Mouse (Mus musculus) stomach, postnatal 0 days (tissue): ENCODE data around the gene Nup214. TPM values are rescaled to one million over a fixed set of nuclear protein-coding genes. Genes with fewer than 3 reads are reported as not detected.

Experiments
- ATAC-seq: fragments of 200-750 bp; cut with Nextera tagmentation; 2 replicates; pipeline ENCODE4 v1.8.0; 2017; ENCODE audit not compliant: low FRiP score, low TSS enrichment
- DNase-seq: peaks from one replicate; pipeline ENCODE4 v3.0.0-alpha.2; 2016; ENCODE audit warnings: low spot score
- H3K27ac ChIP-seq: fragments of 300-500 bp; sonication (generic); replicated peaks from 2 replicates; pipeline ENCODE4 v1.5.1; 2014; ENCODE audit warnings: mild to moderate bottlenecking, control low read depth
- H3K27me3 ChIP-seq: fragments of 300-500 bp; sonication (generic); 2 replicates; pipeline ENCODE4 v1.6.1; 2014; ENCODE audit warnings: low read length; ENCODE audit not compliant: control insufficient read depth, insufficient read depth
- H3K36me3 ChIP-seq: fragments of 300-500 bp; sonication (generic); 2 replicates; pipeline ENCODE4 v1.6.1; 2014; ENCODE audit warnings: low read length, mixed read lengths; ENCODE audit not compliant: control insufficient read depth, insufficient read depth
- H3K4me1 ChIP-seq: fragments of 300-500 bp; sonication (generic); replicated peaks from 2 replicates; pipeline ENCODE4 v1.6.1; 2014; ENCODE audit warnings: antibody characterized with exemption; ENCODE audit not compliant: control insufficient read depth, insufficient read depth
- H3K4me2 ChIP-seq: fragments of 300-500 bp; sonication (generic); replicated peaks from 2 replicates; pipeline ENCODE4 v1.6.1; 2014; ENCODE audit warnings: low read depth, mild to moderate bottlenecking, control low read depth, moderate library complexity
- H3K4me3 ChIP-seq: fragments of 300-500 bp; sonication (generic); 2 replicates; pipeline ENCODE4 v1.5.1; 2014; ENCODE audit warnings: low read depth, low read length, control low read depth
- H3K9ac ChIP-seq: fragments of 300-500 bp; sonication (generic); 2 replicates; pipeline ENCODE4 v1.6.1; 2014; ENCODE audit warnings: mild to moderate bottlenecking, low read length, control low read depth, mixed read lengths
- H3K9me3 ChIP-seq: fragments of 300-500 bp; sonication (generic); 2 replicates; pipeline ENCODE4 v1.6.1; 2016; ENCODE audit warnings: low read length; ENCODE audit not compliant: control insufficient read depth
- CTCF ChIP-seq: IDR thresholded peaks from 2 replicates; pipeline ENCODE4 v1.5.1; 2016; ENCODE audit warnings: antibody characterized with exemption, low read depth, mild to moderate bottlenecking, moderate library complexity
- EP300 ChIP-seq: optimal IDR thresholded peaks from 2 replicates; pipeline ENCODE3; 2016; ENCODE audit warnings: antibody characterized with exemption
- WGBS: fragments of 180-500 bp; shearing (Covaris S2); extraction: QIAGEN DNeasy Blood & Tissue Kit; methylation state at CpG from one replicate; pipeline ENCODE4 v1.1.7; 2014; 5-methylcytosine and 5-hydroxymethylcytosine counted together
- polyA plus RNA-seq: library from polyadenylated mRNA; unstranded; fragments of >200 nt; fragmentation: Nextera tagmentation; extraction: Ambion mirVana; gene quantifications from 2 replicates; pipeline ENCODE4 v1.2.1, GENCODE M21; 2015

Nup214 gene
- polyA plus RNA-seq, 1 experiment from 2014 or later, result 33.6 TPM

DNA sequence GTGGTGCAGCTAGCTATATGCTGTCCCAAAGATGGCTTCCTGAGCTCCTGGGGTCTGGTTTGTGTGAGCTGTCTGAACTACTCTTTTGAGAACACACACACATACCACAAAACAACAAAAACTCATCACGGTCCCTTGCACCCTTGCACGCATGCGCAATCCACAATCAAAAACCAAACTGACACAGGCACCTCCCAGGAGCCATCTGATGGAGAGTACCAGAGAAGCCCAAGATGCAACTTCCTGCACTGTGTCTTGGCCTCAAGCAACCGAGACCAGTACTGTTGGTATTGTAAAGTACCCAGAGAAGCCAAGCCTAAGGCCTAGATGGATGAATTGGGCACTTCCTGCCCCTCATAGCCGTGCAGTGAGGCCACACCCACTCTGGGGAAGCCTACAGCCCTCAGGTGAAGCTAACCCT, 91.1 kb downstream of the Nup214 start:
- no peaks in the 10 kb centered on the region for H3K36me3 ChIP-seq
- H3K27me3 ChIP-seq, result no peaks in the 10 kb centered on the region
- H3K4me1 ChIP-seq, result no peaks in the 10 kb centered on the region
- no peak overlapping the region for H3K4me2 ChIP-seq
- H3K9me3 ChIP-seq, result no peaks in the 10 kb centered on the region
- H3K4me3 ChIP-seq, result no peak overlapping the region
- H3K27ac ChIP-seq, result no peak overlapping the region
- DNase-seq (no peak), ATAC-seq (no peak)
- 77% methylated on average over 5 of the region's 5 CpGs for WGBS
- no peak overlapping the region for H3K9ac ChIP-seq
- TF ChIP-seq CTCF (no peak), EP300 (no peak)

- WGBS, result 66% methylated on average over 4 of the region's 4 CpGs
- Histone ChIP-seq H3K9me3 (no peaks in the 10 kb centered on the region), H3K4me2 (no peak overlapping the region), H3K4me3 (no peak overlapping the region), H3K9ac (no peak overlapping the region), H3K27ac (no peak overlapping the region), H3K4me1 (no peaks in the 10 kb centered on the region), H3K36me3 (no peaks in the 10 kb centered on the region), H3K27me3 (no peaks in the 10 kb centered on the region)
- ATAC-seq, result no peak
- TF ChIP-seq CTCF, result peak; percentile 25; the same call in 1 of the 2 replicates
- no peak for TF ChIP-seq EP300
- DNase-seq, result no peak
These were observed 91.8 kb downstream of the Nup214 start for GRCm38 (mm10) chr2:32066005-32066404.

GRCm38 (mm10) chr2:32068811-32069607, 94.8 kb downstream of the Nup214 start:
- H3K27me3 ChIP-seq, result no peaks in the 10 kb centered on the region
- WGBS, result 53% methylated on average over 30 of the region's 31 CpGs
- ATAC-seq, result no peak
- peak; percentile 29; the same call in 1 of the 2 replicates for TF ChIP-seq CTCF
- TF ChIP-seq EP300, result no peak
- H3K4me3 ChIP-seq, result no peak overlapping the region
- H3K4me1 ChIP-seq, result no peaks in the 10 kb centered on the region
- H3K27ac ChIP-seq, result no peak overlapping the region
- no peaks in the 10 kb centered on the region for H3K36me3 ChIP-seq
- no peaks in the 10 kb centered on the region for H3K9me3 ChIP-seq
- no peak for DNase-seq
- H3K9ac ChIP-seq, result no peak overlapping the region
- H3K4me2 ChIP-seq, result no peak overlapping the region

DNA sequence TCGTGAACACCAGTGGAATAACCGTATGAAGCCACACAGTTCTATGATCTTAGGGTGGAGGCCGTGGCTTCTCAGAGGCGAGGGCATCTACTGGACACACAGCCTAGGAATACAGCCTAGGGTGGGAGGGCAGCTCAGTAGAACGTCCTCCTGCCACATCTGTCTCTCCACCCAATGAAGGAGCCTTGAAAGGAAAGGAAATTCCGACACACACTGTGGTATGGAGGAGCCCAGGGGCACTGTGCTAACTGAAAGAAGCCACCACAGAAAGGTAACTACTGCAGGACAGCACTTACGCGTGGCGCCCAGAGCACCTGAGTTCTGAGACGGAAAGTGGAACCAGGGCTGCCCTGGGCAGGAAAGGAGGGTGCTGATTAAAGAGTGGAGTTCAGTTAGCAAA, 96.5 kb downstream of the Nup214 start:
- Histone ChIP-seq H3K9me3 (no peaks in the 10 kb centered on the region), H3K4me2 (no peak overlapping the region)
- WGBS, result 91% methylated on average over 10 of the region's 10 CpGs

DNA sequence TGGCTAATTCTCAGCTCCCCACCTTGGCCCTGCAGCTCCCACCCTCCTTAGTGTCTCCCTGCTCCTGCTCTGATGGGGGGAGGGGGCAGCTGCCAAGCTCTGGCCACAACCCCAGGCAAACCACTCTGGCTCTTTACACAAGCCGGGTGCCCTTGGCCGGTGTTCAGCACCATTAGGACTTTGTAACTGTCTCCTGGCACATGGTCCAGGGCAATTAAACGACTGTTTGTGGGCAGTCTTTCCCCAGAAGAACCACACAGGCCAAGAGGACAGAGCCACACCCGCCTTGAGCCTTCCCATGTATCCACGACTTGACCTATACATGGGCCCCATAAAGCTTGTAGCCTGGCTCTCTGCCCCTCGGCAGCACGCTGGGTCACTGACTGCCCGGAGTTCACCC, 100.2 kb downstream of the Nup214 start:
- ATAC-seq, result no peak

More for the DNA sequence above, 96.5 kb downstream of the Nup214 start:
- Histone ChIP-seq H3K4me3 (no peak overlapping the region), H3K27ac (no peak overlapping the region), H3K9ac (no peak overlapping the region), H3K27me3 (no peaks in the 10 kb centered on the region), H3K4me1 (no peaks in the 10 kb centered on the region), H3K36me3 (no peaks in the 10 kb centered on the region)
- no peak for TF ChIP-seq EP300
- no peak for TF ChIP-seq CTCF
- DNase-seq (no peak), ATAC-seq (no peak)

DNA sequence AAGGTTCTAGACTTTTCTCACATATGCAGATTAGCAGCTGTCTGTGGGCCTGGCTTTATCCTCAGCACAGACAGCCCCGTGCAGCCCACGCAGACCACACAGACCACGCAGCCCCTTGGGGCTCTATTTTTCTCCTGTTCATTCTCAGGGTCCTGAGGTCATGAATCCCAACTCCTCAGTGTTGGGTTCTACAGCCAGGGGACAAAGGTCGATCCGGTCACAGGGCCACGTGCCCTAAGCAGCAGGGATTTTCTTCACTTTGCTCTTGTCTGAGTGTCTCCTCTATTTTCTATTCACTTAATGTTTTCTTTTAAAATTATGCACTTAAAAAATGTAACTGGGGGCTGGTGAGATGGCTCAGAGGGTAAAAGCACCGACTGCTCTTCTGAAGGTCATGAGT, 101.1 kb downstream of the Nup214 start:
- Histone ChIP-seq H3K27me3 (no peaks in the 10 kb centered on the region), H3K9ac (no peak overlapping the region), H3K27ac (no peak overlapping the region), H3K4me2 (no peak overlapping the region), H3K9me3 (no peaks in the 10 kb centered on the region), H3K4me3 (no peak overlapping the region), H3K36me3 (no peaks in the 10 kb centered on the region), H3K4me1 (no peaks in the 10 kb centered on the region)
- no peak for TF ChIP-seq EP300
- TF ChIP-seq CTCF, result no peak
- no peak for ATAC-seq
- no peak for DNase-seq
- 74% methylated on average over 7 of the region's 7 CpGs for WGBS

More for the DNA sequence above, 100.2 kb downstream of the Nup214 start:
- H3K36me3 ChIP-seq, result no peaks in the 10 kb centered on the region
- no peaks in the 10 kb centered on the region for H3K9me3 ChIP-seq
- H3K4me1 ChIP-seq, result no peaks in the 10 kb centered on the region
- no peak overlapping the region for H3K4me2 ChIP-seq
- no peak for TF ChIP-seq EP300
- no peak for TF ChIP-seq CTCF
- H3K27me3 ChIP-seq, result no peaks in the 10 kb centered on the region
- 52% methylated on average over 8 of the region's 8 CpGs for WGBS
- no peak for DNase-seq
- H3K27ac ChIP-seq, result no peak overlapping the region
- no peak overlapping the region for H3K9ac ChIP-seq
- H3K4me3 ChIP-seq, result no peak overlapping the region
